Mouse (Mus musculus) gonadal fat pad, adult 2 months (tissue): ENCODE results near the gene Fgfr2. TPM values are rescaled to one million over a fixed set of nuclear protein-coding genes. Genes with fewer than 3 reads are reported as not detected.

ENCODE experiments used
- DNase-seq: peaks from one replicate; pipeline ENCODE4 v3.0.0-alpha.2; 2012; ENCODE audit warnings: low read depth
- polyA plus RNA-seq: library from polyadenylated mRNA; depleted of rRNA; stranded (reverse); fragments of >200 nt; gene quantifications from 2 replicates; pipeline ENCODE4 v1.2.3, GENCODE M21; 2012

Gene Fgfr2
- polyA plus RNA-seq, 1 experiment, result 33.3 TPM

- DNase-seq, result no peak
Measured at GRCm38 (mm10) chr7:130720646-130721335, 2402.4 kb downstream of the Fgfr2 start.

- no peak for DNase-seq
Measured at GRCm38 (mm10) chr7:130719931-130720598, 2403.1 kb downstream of the Fgfr2 start.

GRCm38 (mm10) chr7:130716989-130717388, 2406.2 kb downstream of the Fgfr2 start:
- no peak for DNase-seq

GRCm38 (mm10) chr7:130716341-130716740, 2406.8 kb downstream of the Fgfr2 start:
- no peak for DNase-seq

GRCm38 (mm10) chr7:130715467-130715866, 2407.7 kb downstream of the Fgfr2 start:
- DNase-seq, result no peak

GRCm38 (mm10) chr7:130713319-130713718, 2409.8 kb downstream of the Fgfr2 start:
- DNase-seq, result no peak

GRCm38 (mm10) chr7:130711851-130712250, 2411.3 kb downstream of the Fgfr2 start:
- no peak for DNase-seq

GRCm38 (mm10) chr7:130709372-130710274, 2413.5 kb downstream of the Fgfr2 start:
- no peak for DNase-seq

GRCm38 (mm10) chr7:130708940-130709339, 2414.2 kb downstream of the Fgfr2 start:
- DNase-seq, result no peak

GRCm38 (mm10) chr7:130705230-130705629, 2417.9 kb downstream of the Fgfr2 start:
- DNase-seq, result no peak

- no peak for DNase-seq
Measured at GRCm38 (mm10) chr7:130701336-130701735, 2421.8 kb downstream of the Fgfr2 start.

GRCm38 (mm10) chr7:130698480-130698879, 2424.7 kb downstream of the Fgfr2 start:
- no peak for DNase-seq

- DNase-seq, result no peak
Measured at GRCm38 (mm10) chr7:130696347-130697234, 2426.6 kb downstream of the Fgfr2 start.

GRCm38 (mm10) chr7:130695669-130696338, 2427.3 kb downstream of the Fgfr2 start:
- no peak for DNase-seq

GRCm38 (mm10) chr7:130693800-130694193, 2429.4 kb downstream of the Fgfr2 start:
- no peak for DNase-seq

- no peak for DNase-seq
Measured at GRCm38 (mm10) chr7:130692943-130693799, 2430.0 kb downstream of the Fgfr2 start.

GRCm38 (mm10) chr7:130692392-130692942, 2430.7 kb downstream of the Fgfr2 start:
- DNase-seq, result no peak

- no peak for DNase-seq
Measured at GRCm38 (mm10) chr7:130691931-130692330, 2431.2 kb downstream of the Fgfr2 start.

- DNase-seq, result no peak
Measured at GRCm38 (mm10) chr7:130690869-130691268, 2432.3 kb downstream of the Fgfr2 start.
